Mouse (Mus musculus): ENCODE measurements around the gene Gm28372.
"Not testable (repeated sequence)": the region's sequence is repeated elsewhere in the genome, so short reads cannot be mapped to it uniquely, and the experiment has no call there.

The Gm28372 gene

DNA sequence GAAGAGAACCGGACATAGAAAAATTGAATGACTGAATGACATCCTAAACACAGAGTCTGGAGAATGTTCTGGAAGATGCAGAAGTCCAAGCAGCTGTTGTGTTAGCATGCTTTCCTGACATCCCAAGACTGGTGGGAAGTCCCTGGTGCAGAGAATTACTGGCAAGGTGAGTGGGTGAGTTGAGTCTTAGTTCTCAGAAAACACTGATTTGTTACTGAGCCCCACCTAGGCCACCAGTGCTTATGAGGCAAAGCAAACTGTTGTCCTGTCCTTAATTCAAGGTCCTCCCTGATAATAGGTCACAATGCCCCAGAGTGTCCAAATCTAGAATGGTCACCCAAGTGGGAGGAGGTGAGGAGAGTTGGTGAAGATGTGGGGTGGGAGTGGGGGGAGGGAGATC, at the start of gene Gm28372, which contains the start of gene 1700020A23Rik:
Gm28372 (plus strand) TSS at position 301 of the 400 bp plus-strand sequence.
1700020A23Rik (plus strand) TSS at position 321 of the 400 bp plus-strand sequence.
- no peak for ATAC-seq (ENCODE audit: insufficient number of reproducible peaks, low FRiP score, low TSS enrichment)

DNA sequence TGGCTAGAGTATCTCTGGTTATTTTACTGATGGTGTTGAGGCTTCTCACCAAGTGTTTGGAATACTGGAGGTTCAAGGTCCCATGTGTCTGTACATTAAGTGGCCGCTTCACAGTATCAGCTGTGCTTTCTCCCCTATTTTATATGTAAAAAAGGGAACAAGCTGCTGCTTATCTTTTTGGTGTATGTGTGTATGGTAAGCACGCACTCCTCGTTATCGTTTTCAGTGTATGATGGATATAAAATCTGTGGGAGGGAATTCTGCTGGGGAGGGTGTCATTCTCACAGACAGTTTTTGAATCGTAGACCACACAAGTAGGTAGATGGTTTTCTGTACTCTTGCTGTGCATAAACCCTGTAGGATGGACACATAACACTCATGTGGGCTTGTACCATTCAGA, 47.5 kb upstream of the Gm28372 start:
- no peak for ATAC-seq (ENCODE audit: insufficient number of reproducible peaks, low FRiP score, low TSS enrichment)

DNA sequence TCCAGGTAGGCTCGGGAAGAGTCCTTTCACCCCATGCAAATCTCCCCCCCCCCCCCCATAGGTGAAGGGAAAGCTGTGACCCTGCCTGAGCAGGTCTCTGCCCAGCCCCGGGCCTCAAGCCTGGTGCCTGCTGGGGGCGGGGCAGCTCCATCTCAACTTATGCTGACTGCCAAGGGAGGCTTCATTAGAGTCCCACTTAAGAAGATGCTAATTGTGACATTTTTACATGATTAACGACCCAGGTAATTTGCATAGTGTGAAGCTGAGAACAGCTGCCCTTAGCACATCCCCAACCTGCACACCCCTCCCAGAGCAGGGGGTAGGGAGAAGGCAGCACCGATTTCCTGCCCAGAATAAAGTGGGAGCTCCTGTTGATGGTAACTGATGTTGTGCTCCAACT, 46.2 kb upstream of the Gm28372 start:
- no peak for ATAC-seq (ENCODE audit: insufficient number of reproducible peaks, low FRiP score, low TSS enrichment)

DNA sequence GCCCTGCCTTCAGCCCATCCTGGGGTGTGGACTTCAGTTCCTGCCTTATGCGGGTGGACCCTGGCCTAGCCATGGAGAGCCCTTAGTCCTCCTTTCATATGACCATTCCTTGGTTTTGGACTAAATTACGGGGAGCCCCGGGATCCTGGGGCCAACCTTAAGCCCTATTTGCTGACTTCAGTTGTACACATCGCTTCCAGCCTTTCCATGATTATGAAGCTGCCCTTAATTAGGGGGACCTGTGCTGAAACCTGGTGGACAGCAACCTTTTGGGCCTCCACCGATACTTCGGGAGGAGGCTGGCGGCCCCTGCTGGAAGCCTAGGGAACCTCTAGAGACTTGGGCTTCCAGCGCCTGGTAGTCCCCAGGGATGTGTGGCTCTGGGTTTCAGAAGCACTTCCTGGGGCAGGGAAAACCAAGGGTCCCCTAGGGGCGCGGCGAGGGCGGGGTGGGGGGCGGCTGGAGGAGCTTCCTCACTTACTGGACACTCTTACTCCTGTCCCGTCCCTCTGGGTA, 42.5 kb upstream of the Gm28372 start:
- 0 out of 2 replicates have a peak, but pooled peaks have one; percentile 52 for ATAC-seq (ENCODE audit: insufficient number of reproducible peaks, low FRiP score, low TSS enrichment)

DNA sequence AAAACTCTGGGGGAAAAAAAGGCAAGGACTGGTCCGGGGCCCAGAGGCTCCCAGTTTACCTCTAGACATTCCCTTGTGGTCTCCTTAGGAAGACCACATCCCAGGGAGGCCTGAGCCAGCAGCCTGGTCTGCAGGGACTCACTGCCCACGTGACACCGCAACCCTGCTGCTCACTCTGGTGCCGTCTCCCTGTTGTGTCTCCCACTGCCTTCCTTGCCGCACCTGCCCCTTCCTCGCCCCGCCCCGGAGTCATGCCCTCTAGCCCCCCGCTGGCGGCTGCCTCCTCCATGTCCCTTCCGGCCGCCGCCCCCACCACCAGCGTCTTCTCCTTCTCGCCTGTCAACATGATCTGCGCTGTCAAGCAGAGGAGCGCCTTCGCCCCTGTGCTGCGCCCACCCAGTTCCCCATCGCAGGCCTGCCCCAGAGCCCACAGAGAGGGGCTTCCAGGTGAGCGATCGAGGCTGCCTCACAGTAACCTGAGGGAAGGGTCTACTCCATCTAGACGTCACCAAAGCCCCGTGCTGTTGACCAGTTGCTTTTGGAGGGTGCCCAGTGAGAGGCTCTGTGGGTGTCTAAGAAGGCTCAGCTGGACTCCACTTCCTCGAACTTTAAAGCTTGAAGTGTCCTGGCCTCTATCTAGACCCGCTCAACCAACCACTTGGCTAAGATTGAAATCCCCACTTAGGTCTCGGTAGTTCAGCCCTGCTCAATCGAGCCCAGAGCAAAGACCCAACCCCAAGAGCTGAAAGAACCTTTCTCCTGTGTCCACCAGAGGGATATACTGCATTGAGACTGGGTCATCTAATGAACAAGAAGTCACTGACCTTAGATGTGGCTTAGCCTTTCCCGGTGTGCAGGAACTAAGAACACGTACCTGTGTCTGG, 39.6 kb upstream of the Gm28372 start:
- no peak for ATAC-seq (ENCODE audit: insufficient number of reproducible peaks, low FRiP score, low TSS enrichment)

DNA sequence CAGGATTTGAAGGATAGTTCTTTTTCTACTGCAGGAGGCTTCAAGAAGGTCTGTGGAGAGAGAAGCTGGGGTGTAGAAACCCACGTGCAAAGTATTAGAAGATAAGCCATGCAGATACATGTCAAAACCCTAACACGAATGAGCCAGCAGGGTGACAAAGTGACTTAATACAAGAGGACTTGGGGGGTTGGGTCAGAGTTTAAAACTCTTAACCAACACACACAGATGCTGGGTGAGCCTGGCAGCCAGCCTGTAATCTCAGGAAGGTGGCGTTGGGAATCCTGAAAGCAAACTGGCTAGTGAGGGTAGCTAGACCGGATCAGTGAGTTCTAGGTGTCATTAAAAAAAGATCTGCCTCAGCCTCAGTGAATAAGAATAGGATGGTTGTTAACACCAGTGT, 37.7 kb upstream of the Gm28372 start:
- no peak for ATAC-seq (ENCODE audit: insufficient number of reproducible peaks, low FRiP score, low TSS enrichment)

DNA sequence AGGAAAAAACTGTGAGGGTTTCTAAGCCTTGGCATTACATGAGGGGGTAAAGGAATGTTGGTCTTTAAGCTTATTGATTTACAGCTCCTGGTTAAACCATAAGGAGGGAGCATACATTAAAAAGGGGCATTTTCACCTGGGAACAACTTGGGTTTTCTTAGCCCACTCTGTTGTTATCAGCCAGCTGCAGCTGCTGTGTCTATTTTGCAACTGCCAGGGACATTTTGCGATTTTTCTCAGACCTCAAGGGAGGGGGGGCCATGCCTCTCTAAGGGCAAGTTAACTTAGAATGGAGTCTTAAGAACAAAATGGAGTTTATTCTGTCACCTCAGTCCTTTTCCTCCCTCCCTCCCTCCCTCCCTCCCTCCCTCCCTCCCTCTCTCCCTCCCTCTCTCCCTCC, 32.0 kb upstream of the Gm28372 start:
- ATAC-seq (ENCODE audit: insufficient number of reproducible peaks, low FRiP score, low TSS enrichment) = not testable (repeated sequence)

DNA sequence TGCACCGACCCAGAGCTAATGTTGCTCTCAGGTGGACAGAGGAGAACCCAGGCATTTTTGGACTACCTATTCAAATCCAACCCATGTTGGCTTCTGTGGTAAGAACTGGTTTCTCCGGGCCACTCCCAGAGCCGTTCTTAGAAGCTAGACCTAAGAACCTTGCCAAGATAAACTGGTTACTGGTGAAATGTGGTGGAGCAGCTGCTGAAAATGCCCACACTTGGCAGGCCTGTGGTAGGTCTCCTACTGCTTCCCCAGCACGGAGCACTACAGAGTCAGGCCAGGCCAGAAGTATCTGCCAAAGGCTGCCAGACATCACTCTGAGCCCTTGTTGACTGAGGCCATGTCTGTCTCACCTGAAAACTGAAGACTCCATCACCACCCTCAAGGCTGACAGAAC, 30.1 kb upstream of the Gm28372 start:
- no peak for ATAC-seq (ENCODE audit: insufficient number of reproducible peaks, low FRiP score, low TSS enrichment)

DNA sequence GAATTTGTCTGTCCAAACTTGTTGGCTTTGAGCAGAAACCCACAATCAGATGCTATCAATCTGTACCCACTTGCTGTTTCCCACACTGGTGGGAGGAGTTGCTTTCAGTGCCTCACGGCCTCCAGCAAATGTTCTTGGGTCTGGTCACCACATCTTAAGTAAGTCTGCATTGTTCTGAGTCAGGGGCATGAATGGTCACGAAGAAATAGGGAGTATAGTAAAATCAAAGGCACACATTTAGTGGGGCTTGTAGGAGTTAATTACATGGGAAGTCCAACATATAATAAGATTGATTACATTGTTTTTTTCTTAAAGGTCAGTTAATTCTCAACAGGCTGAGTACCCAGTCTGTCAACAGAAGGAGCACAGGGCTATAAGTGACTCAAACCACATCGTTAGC, 21.8 kb upstream of the Gm28372 start:
- no peak for ATAC-seq (ENCODE audit: insufficient number of reproducible peaks, low FRiP score, low TSS enrichment)

DNA sequence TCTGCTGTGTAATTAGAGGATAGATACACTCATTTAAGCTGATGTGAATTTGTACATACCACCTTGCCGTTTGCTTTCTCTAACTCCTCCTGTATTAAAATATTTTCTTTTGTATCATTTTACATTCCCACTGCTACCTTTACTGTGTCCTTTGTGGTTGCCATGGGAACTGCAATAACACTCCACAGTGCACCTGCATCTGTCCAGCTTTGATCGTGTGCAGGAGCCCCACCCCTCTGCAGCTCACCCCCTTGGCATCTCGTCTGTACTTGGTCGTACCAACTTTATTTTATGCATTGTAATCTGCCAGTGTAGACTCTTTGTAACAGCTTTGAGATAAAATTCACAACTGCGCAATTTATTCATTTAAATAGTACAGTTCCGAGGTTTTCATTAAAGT, 21.1 kb upstream of the Gm28372 start:
- no peak for ATAC-seq (ENCODE audit: insufficient number of reproducible peaks, low FRiP score, low TSS enrichment)

DNA sequence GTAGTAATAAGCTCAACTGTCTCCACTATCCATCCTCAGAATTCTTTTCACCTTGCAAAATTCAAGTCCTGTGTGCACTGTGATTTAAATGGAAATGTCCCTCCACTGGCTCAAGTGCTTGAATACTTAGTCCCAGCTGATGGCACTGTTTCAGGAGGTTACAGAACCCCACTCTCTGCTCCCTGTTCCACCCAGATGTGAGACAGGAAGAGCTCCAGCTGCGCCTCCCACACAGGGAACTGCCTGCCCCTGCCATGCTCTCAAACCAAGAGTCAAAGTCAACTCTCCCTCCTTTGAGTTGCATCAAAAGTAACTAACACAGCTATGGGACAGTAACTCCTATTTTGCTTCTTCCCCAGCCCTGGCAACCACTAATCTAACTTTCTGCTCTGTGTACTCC, 18.8 kb upstream of the Gm28372 start:
- no peak for ATAC-seq (ENCODE audit: insufficient number of reproducible peaks, low FRiP score, low TSS enrichment)

DNA sequence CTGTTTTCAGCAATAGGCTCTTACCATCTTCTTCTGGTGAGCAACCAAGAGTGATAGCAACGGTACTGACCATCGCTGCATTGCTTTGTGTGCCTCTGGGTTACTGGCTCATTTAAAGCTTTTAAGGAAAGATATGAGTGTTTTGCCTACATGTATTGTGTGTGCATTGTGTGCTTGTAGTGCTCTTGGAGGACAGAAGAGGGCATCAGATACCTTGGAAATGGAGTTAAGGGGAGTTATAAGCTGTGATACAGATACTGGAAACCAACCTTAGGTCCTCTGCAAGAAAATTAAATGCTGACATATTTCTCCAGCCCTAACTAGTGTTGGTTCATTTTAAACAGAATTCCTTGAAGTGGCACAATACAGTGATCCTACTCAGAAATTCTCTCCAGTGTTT, 16.2 kb upstream of the Gm28372 start:
- no peak for ATAC-seq (ENCODE audit: insufficient number of reproducible peaks, low FRiP score, low TSS enrichment)

DNA sequence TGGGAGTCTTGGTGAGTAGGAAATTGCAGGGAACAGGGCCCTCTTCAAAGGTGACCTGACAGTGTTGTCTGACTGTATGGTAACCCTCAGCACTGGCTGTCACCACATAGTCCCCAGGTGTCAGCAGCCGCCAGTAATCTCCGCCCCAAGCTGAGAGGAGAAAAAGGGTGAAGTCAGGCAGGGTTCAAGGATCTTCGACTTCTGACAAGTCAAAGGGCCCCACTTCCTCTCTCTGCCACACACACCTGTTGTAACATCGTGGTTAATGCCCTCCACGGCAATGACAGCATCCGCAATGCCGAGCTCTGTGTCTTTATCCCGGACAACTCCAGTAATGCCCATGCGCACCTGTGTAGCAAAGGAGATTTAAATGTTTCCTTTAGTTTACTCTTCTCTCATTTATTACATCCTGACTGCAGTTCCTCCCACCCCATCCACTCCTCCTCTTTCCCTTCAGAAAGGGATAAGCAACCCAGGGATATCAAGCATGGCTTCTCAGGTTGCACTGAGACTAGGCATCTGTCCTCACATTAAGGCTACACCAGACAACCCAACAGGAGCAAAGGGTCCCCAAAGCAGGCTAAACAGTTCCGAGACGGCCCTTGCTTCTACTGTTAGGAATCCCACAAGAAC, 13.9 kb upstream of the Gm28372 start:
- ATAC-seq (ENCODE audit: insufficient number of reproducible peaks, low FRiP score, low TSS enrichment) = no peak

DNA sequence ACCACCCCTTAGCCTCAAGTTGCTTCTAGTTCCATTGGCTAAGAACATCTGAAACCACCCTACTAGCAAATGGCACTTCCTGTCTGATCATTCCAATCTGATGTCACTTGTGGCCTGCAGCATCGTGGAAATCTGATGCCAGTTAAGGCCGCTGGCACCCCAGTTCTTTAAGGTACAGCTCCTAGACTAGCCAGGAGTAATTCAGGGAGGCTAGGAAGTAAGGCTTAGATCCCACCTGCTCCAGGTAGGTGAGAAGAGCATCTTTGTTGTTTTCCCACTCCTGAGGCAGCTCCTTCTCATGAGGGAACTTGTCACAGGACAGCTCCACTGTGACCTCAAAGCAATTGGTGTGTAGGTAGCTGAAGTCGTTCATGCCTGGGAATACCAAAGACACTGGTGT, 12.2 kb upstream of the Gm28372 start:
- ATAC-seq (ENCODE audit: insufficient number of reproducible peaks, low FRiP score, low TSS enrichment) = no peak

DNA sequence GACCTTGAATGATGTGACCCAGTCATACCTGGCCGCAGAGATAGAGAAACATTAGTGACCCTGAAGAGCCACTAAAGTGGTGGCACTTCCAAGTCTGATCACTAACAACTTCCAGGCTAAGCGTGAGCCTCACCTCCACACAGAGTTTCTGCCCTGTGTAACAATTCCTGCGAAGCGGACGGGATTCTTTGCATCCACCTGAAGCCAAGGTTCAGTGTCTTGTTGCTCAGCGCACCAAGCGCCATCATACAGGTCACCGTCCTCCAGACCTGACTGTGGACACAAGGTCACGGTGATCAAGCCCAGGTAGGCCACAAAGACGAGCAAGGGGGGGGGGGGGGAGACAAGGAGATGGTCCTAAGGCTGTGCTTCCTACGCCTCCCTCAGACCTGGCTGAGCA, 9.3 kb upstream of the Gm28372 start:
- no peak for ATAC-seq (ENCODE audit: insufficient number of reproducible peaks, low FRiP score, low TSS enrichment)

DNA sequence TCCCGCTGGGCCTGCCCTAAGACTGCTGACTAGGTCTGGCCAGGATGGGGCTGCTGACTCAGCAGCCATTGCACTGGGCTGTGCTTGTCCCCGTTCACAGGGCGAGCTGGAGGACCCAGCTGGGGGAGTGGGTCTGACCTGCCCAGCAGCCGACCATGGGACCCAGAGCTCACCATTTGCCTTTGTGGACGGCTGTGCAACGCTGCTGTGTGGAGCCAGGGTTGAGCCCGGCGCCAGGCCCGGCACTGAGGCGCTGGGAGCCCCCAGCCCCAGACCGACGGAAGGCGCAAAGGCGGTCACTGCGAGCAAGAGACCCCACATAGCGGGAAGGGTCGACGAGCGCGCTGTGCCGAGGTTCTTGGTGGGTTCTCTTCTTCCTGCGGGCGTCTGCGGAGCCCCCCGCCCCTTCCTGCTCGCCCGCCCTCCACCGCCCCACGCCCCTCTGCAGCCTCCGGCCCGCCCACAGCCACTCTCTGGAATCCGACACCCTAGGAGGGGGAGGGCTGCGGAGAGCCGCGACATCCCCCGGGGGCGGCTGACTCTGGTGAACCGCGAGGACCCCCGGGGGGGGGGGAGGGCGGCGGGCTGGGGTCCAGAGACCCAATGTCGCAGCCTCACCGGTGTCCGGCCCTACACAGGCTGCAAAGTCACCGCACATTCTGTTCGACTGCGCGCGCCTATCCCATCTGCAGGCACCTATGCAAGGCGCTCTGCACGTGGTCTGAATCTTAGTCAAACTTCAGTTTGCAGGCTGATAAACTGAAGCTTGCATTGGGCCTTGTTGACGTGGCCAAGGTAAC, 7.7 kb upstream of the Gm28372 start, which contains the start of gene Cpxm1:
Cpxm1 (minus strand) TSS at position 389 of the 800 bp plus-strand sequence.
- peak; percentile 57; the same call in 1 of the 2 replicates for ATAC-seq (ENCODE audit: insufficient number of reproducible peaks, low FRiP score, low TSS enrichment)

DNA sequence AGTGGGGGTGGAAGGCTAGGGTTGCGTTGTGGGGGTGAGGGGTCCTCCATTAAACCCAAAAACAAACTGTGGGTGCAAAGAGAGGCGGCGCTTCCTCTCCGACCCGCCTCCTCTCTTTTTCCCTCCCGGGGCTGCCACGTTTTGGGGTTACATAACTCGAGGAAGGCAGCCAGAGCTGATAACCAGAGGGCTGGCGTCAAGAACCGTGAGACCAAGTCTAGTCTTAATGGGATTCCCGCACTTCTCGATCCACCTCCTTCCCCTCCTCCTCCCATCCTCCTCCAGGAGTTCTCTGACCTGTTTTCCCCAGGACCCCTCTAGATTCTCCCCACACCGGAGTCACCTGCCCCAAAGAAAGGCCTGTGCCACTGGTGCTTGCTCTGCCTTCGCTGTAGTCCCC, 6.9 kb upstream of the Gm28372 start:
- ATAC-seq (ENCODE audit: insufficient number of reproducible peaks, low FRiP score, low TSS enrichment) = no peak

DNA sequence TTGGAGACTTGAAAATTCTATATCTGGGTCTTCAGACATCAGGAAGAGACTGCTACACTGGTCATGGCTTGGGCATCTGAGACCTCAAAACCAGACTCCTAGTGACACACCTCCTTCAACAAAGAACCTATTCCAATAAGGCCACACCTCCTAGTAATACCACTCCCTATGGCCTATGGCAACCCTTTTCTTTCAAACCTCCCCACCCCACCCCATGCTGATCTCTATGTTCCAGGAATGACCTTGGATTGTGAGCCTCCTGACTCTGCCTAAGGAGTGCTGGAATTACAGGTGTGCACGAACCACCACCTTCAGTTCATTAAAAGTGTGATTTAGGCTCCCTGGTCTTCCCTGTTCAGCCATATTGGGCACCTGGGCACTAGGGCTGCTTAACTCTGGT, 5.0 kb upstream of the Gm28372 start:
- no peak for ATAC-seq (ENCODE audit: insufficient number of reproducible peaks, low FRiP score, low TSS enrichment)

DNA sequence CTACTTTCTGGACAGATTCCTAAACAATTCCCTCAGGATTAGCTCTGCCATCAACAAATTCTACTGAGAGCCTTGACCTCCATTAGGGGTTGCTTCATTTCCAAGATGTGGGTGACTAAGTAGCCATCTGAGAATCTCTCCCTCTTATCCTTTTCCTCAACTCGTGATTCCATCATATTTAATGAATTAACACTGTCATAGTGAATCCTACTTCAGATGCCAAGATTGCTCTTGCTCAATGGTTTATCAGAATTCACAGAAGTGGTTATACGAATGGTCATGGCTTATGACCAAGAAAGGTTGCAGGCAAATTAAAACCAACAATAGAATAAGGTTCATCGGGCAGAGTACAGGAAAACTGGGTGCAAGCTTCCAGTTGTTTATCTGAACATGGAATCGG, 3.1 kb upstream of the Gm28372 start:
- ATAC-seq (ENCODE audit: insufficient number of reproducible peaks, low FRiP score, low TSS enrichment) = no peak

DNA sequence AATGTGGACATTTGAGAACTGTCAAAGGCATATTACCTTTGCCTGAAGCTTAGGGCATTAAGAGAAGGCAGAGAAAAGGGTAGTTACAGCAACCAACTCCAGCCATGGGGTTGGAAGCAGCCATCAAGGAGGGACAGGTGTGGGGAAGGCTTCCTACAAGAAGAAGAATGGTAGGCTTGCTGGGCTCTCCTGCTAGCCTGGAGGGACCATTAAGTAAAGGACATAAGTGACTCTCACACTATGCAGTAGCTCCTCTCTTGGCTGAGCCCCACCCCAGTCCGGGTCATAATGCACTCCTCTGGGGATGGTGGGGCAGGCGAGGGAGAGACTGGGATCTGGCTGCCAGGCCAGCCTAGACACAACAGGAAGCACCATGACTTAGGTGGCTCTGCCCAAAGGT, 1.1 kb downstream of the Gm28372 start, which contains the start of gene Tmem239:
Tmem239 (plus strand) TSS at position 301 of the 400 bp plus-strand sequence.
- ATAC-seq (ENCODE audit: insufficient number of reproducible peaks, low FRiP score, low TSS enrichment) = no peak

DNA sequence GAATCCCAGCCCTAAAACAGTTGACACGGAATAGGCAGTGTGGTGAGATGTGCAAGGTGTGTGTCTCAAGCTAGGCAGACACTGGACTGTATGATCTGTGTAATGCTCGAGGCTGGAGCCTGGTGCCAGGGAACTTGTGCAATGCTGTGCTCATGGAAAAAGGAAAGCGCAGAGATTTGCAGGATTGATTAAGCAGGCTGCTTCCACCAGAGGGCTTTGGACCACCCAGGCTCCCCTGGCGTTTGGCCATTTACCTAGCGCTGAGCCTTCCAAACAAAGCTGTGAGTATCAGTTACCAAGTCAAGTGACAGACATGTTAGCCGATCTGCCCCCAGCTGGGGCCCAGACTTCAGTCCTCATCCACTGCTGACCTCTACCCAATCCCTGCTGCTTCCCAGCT, 3.2 kb downstream of the Gm28372 start:
- ATAC-seq (ENCODE audit: insufficient number of reproducible peaks, low FRiP score, low TSS enrichment) = no peak
